Mouse (Mus musculus): ENCODE data around the gene Ubxn1. TPM values are rescaled to one million over a fixed set of nuclear protein-coding genes. Genes with fewer than 3 reads are reported as not detected.

Ubxn1 gene
- total RNA-seq, 2 experiments from 2014 or later = 112 to 125 TPM

GRCm38 (mm10) chr19:8898576-8898975 lies 27.3 kb downstream of the Ubxn1 start:
- no peak for DNase-seq

GRCm38 (mm10) chr19:8899079-8899478 lies 27.8 kb downstream of the Ubxn1 start:
- peak; percentile 31 for DNase-seq

- DNase-seq = no peak
These were observed 32.1 kb downstream of the Ubxn1 start for GRCm38 (mm10) chr19:8903412-8903811.

GRCm38 (mm10) chr19:8908531-8908930 lies 37.2 kb downstream of the Ubxn1 start:
- no peak for DNase-seq

- DNase-seq = no peak
These were observed 40.5 kb downstream of the Ubxn1 start for GRCm38 (mm10) chr19:8911810-8912209.

- no peak for DNase-seq
These were observed 42.9 kb downstream of the Ubxn1 start for GRCm38 (mm10) chr19:8914212-8914611.

GRCm38 (mm10) chr19:8919000-8919399 lies 47.7 kb downstream of the Ubxn1 start:
- no peak for DNase-seq

GRCm38 (mm10) chr19:8919684-8920072 lies 48.4 kb downstream of the Ubxn1 start:
- no peak for DNase-seq

GRCm38 (mm10) chr19:8920073-8920736 lies 48.9 kb downstream of the Ubxn1 start, which contains the start of gene B3gat3:
Gene B3gat3 (plus strand): TSS chr19:8920374.
- peak; percentile 97 for DNase-seq

- DNase-seq = no peak
These were observed 49.6 kb downstream of the Ubxn1 start for GRCm38 (mm10) chr19:8920836-8921291.

- no peak for DNase-seq
These were observed 50.4 kb downstream of the Ubxn1 start for GRCm38 (mm10) chr19:8921741-8922140.

Small RNA genes within 50 kb of the gene (microRNA-seq; reads per million reads assigned to microRNA genes)
- 0 to 0.20 reads per million in 2 experiments for gene Mir5136

Other genes with a start within 250 kb of the Ubxn1 start
- not detected for gene Chrm1, start 207.7 kb upstream of the Ubxn1 start, total RNA-seq (2021)
- 10 to 100 TPM; 62.4 to 66.3 TPM for gene Slc3a2, start 148.1 kb upstream of the Ubxn1 start, total RNA-seq (2021)
- 10 to 100 TPM; 30.3 to 31.1 TPM for gene Wdr74, start 135.7 kb upstream of the Ubxn1 start, total RNA-seq (2021)
- gene 1700092M07Rik, start 130.8 kb upstream of the Ubxn1 start, total RNA-seq (2021) = not detected
- gene Stx5a, start 130.1 kb upstream of the Ubxn1 start, total RNA-seq (2021) = 10 to 100 TPM; 43.4 to 48.5 TPM
- 10 to 100 TPM; 82.1 to 86.1 TPM for gene Nxf1, start 114.4 kb upstream of the Ubxn1 start, total RNA-seq (2021)
- 100 to 1,000 TPM; 121 to 133 TPM for gene Tmem223, start 100.5 kb upstream of the Ubxn1 start, total RNA-seq (2021)
- 10 to 100 TPM; 16.6 to 17.1 TPM for gene Tmem179b, start 97.0 kb upstream of the Ubxn1 start, total RNA-seq (2021)
- gene Taf6l, start 85.1 kb upstream of the Ubxn1 start, total RNA-seq (2021) = 10 to 100 TPM; 12.1 to 12.5 TPM
- gene Polr2g, start 72.9 kb upstream of the Ubxn1 start, total RNA-seq (2021) = 10 to 100 TPM; 71.2 to 80.6 TPM
- 1 to 10 TPM; 2.4 to 2.5 TPM for gene Zbtb3, start 68.9 kb upstream of the Ubxn1 start, total RNA-seq (2021)
- 10 to 100 TPM; 20.9 to 22.8 TPM for gene Ttc9c, start 52.2 kb upstream of the Ubxn1 start, total RNA-seq (2021)
- 10 to 100 TPM; 53.5 to 56.0 TPM for gene Hnrnpul2, start 51.5 kb upstream of the Ubxn1 start, total RNA-seq (2021)
- not detected for gene AC129217.1, start 41.7 kb upstream of the Ubxn1 start, total RNA-seq (2021)
- gene Bscl2, start 34.0 kb upstream of the Ubxn1 start, total RNA-seq (2021) = 10 to 100 TPM; 26.2 to 27.5 TPM
- gene Gng3, start 32.3 kb upstream of the Ubxn1 start, total RNA-seq (2021) = under 1 TPM in 1 of 2 experiments, not detected in 1; 0.16 TPM
- 1 to 10 TPM; 2.4 to 2.5 TPM for gene Lrrn4cl, start 20.7 kb upstream of the Ubxn1 start, total RNA-seq (2021)
- 10 to 100 TPM; 39.4 to 41.2 TPM for gene Uqcc3, start 9.4 kb downstream of the Ubxn1 start, total RNA-seq (2021)
- gene Lbhd1, start 12.2 kb downstream of the Ubxn1 start, total RNA-seq (2021) = 1 to 10 TPM; 2.1 to 5.6 TPM
- not detected for gene Gm49403, start 12.4 kb downstream of the Ubxn1 start, total RNA-seq (2021)
- 10 to 100 TPM; 23.7 to 24.9 TPM for gene 1810009A15Rik, start 17.4 kb downstream of the Ubxn1 start, total RNA-seq (2021)
- gene Gm49416, start 17.4 kb downstream of the Ubxn1 start, total RNA-seq (2021) = 1 to 10 TPM; 2.3 to 3.6 TPM
- gene Ints5, start 21.5 kb downstream of the Ubxn1 start, total RNA-seq (2021) = 10 to 100 TPM; 16.3 to 17.1 TPM
- 10 to 100 TPM; 80.9 to 83.7 TPM for gene Ganab, start 26.6 kb downstream of the Ubxn1 start, total RNA-seq (2021)
- 10 to 100 TPM; 36.0 to 38.0 TPM for gene B3gat3, start 48.9 kb downstream of the Ubxn1 start, total RNA-seq (2021)
- gene Rom1, start 57.9 kb downstream of the Ubxn1 start, total RNA-seq (2021) = 1 to 10 TPM; 3.1 to 3.2 TPM
- gene Eml3, start 58.1 kb downstream of the Ubxn1 start, total RNA-seq (2021) = 10 to 100 TPM; 15.4 to 16.6 TPM
- 10 to 100 TPM; 62.5 to 63.8 TPM for gene Mta2, start 70.4 kb downstream of the Ubxn1 start, total RNA-seq (2021)
- 1 to 10 TPM; 8.3 to 9.6 TPM for gene Tut1, start 82.4 kb downstream of the Ubxn1 start, total RNA-seq (2021)
- 100 to 1,000 TPM; 357 to 371 TPM for gene Eef1g, start 95.5 kb downstream of the Ubxn1 start, total RNA-seq (2021)
- gene Ahnak, start 117.8 kb downstream of the Ubxn1 start, total RNA-seq (2021) = 100 to 1,000 TPM; 303 to 328 TPM
- not detected for gene Scgb1a1, start 216.5 kb downstream of the Ubxn1 start, total RNA-seq (2021)